Mouse (Mus musculus): ENCODE results near the gene E2f4. TPM values are rescaled to one million over a fixed set of nuclear protein-coding genes. Genes with fewer than 3 reads are reported as not detected.

E2f4 gene
- polyA plus RNA-seq (2015; fragmentation: Nextera tagmentation; extraction: Ambion mirVana), result 44.0 and 51.0 TPM in 2 replicates

GRCm38 (mm10) chr8:105297511-105298192 is at the start of gene E2f4:
TSS of gene E2f4 (plus strand) at chr8:105297663.
- WGBS, result under 1% methylated on average over 58 of the region's 58 CpGs
- no peaks in the 10 kb centered on the region for H3K9me3 ChIP-seq
- no peaks in the 10 kb centered on the region for H3K27me3 ChIP-seq
- peak within 1 kb of the TSS; percentile 85 for H3K9ac ChIP-seq
- H3K4me3 ChIP-seq, result peak within 1 kb of the TSS; percentile 99
- peak within 1 kb of the TSS; percentile 73 for H3K27ac ChIP-seq (replicated peaks)
- H3K4me1 ChIP-seq (replicated peaks), result peaks cover 30% of the 10 kb centered on the region
- peak within 1 kb of the TSS; percentile 95 for H3K4me2 ChIP-seq
- peak; percentile 88 for ATAC-seq (ENCODE audit: low FRiP score, low read depth)
- peaks cover 34% of the 10 kb centered on the region for H3K36me3 ChIP-seq

- H3K27me3 ChIP-seq, result peaks cover 19% of the 10 kb centered on the region
- no peak overlapping the region for H3K4me3 ChIP-seq
- H3K36me3 ChIP-seq, result peaks cover 33% of the 10 kb centered on the region
- WGBS, result 90% methylated on average over 6 of the region's 6 CpGs
- no peak overlapping the region for H3K27ac ChIP-seq (replicated peaks)
- no peak overlapping the region for H3K9ac ChIP-seq
- no peak for ATAC-seq (ENCODE audit: low FRiP score, low read depth)
- H3K4me2 ChIP-seq, result no peak overlapping the region
- no peaks in the 10 kb centered on the region for H3K9me3 ChIP-seq
- peaks cover 19% of the 10 kb centered on the region for H3K4me1 ChIP-seq (replicated peaks)
Observed at GRCm38 (mm10) chr8:105251954-105252353, 45.5 kb upstream of the E2f4 start.

GRCm38 (mm10) chr8:105252680-105253537 is 44.6 kb upstream of the E2f4 start:
- peaks cover 19% of the 10 kb centered on the region for H3K4me1 ChIP-seq (replicated peaks)
- 91% methylated on average over 10 of the region's 10 CpGs for WGBS
- H3K9ac ChIP-seq, result 0 out of 2 replicates have a peak overlapping the region, but pooled peaks have one; percentile 8
- no peak overlapping the region for H3K4me2 ChIP-seq
- H3K36me3 ChIP-seq, result peaks cover 27% of the 10 kb centered on the region
- peaks cover 27% of the 10 kb centered on the region for H3K27me3 ChIP-seq
- no peak overlapping the region for H3K27ac ChIP-seq (replicated peaks)
- H3K4me3 ChIP-seq, result no peak overlapping the region
- no peak for ATAC-seq (ENCODE audit: low FRiP score, low read depth)
- no peaks in the 10 kb centered on the region for H3K9me3 ChIP-seq

- Histone ChIP-seq H3K4me1 (replicated peaks) (peaks cover 21% of the 10 kb centered on the region), H3K27ac (replicated peaks) (peak overlapping the region; percentile 63; the same call in 1 of the 2 replicates), H3K9me3 (no peaks in the 10 kb centered on the region), H3K4me3 (peak overlapping the region; percentile 54), H3K27me3 (peaks cover 35% of the 10 kb centered on the region), H3K4me2 (peak overlapping the region; percentile 98), H3K36me3 (peaks cover 24% of the 10 kb centered on the region), H3K9ac (peak overlapping the region; percentile 8; the same call in 1 of the 2 replicates)
- WGBS, result 27% methylated on average over 20 of the region's 20 CpGs
- peak; percentile 13; the same call in 1 of the 2 replicates for ATAC-seq (ENCODE audit: low FRiP score, low read depth)
Observed at GRCm38 (mm10) chr8:105253766-105254151, 43.7 kb upstream of the E2f4 start.

- under 1% methylated on average over 68 of the region's 74 CpGs for WGBS
- peaks cover 41% of the 10 kb centered on the region for H3K27me3 ChIP-seq
- ATAC-seq (ENCODE audit: low FRiP score, low read depth), result peak; percentile 75
- H3K4me3 ChIP-seq, result peak overlapping the region; percentile 54
- peak overlapping the region; percentile 63 for H3K27ac ChIP-seq (replicated peaks)
- peaks cover 19% of the 10 kb centered on the region for H3K36me3 ChIP-seq
- peaks cover 27% of the 10 kb centered on the region for H3K4me1 ChIP-seq (replicated peaks)
- no peaks in the 10 kb centered on the region for H3K9me3 ChIP-seq
- peak overlapping the region; percentile 98 for H3K4me2 ChIP-seq
- peak overlapping the region; percentile 60 for H3K9ac ChIP-seq
Observed at GRCm38 (mm10) chr8:105254152-105254965, 43.1 kb upstream of the E2f4 start.

GRCm38 (mm10) chr8:105254966-105255350 is 42.5 kb upstream of the E2f4 start, which contains the start of gene B3gnt9:
TSS of gene B3gnt9 (minus strand) at chr8:105255153.
- peaks cover 13% of the 10 kb centered on the region for H3K36me3 ChIP-seq
- WGBS, result 6% methylated on average over 14 of the region's 14 CpGs
- peak within 1 kb of the TSS; percentile 54 for H3K4me3 ChIP-seq
- H3K4me2 ChIP-seq, result peak within 1 kb of the TSS; percentile 98
- peaks cover 33% of the 10 kb centered on the region for H3K4me1 ChIP-seq (replicated peaks)
- peak; percentile 31; the same call in 1 of the 2 replicates for ATAC-seq (ENCODE audit: low FRiP score, low read depth)
- no peaks in the 10 kb centered on the region for H3K9me3 ChIP-seq
- H3K27me3 ChIP-seq, result peaks cover 47% of the 10 kb centered on the region
- H3K9ac ChIP-seq, result peak within 1 kb of the TSS; percentile 60
- peak within 1 kb of the TSS; percentile 63 for H3K27ac ChIP-seq (replicated peaks)

GRCm38 (mm10) chr8:105257318-105258114 is 39.9 kb upstream of the E2f4 start:
- H3K9ac ChIP-seq, result no peak overlapping the region
- no peak for ATAC-seq (ENCODE audit: low FRiP score, low read depth)
- H3K4me3 ChIP-seq, result no peak overlapping the region
- no peaks in the 10 kb centered on the region for H3K36me3 ChIP-seq
- H3K4me2 ChIP-seq, result no peak overlapping the region
- H3K27me3 ChIP-seq, result peaks cover 69% of the 10 kb centered on the region
- H3K9me3 ChIP-seq, result no peaks in the 10 kb centered on the region
- H3K4me1 ChIP-seq (replicated peaks), result peaks cover 36% of the 10 kb centered on the region
- no peak overlapping the region for H3K27ac ChIP-seq (replicated peaks)
- 74% methylated on average over 7 of the region's 7 CpGs for WGBS

GRCm38 (mm10) chr8:105258911-105259720 is 38.3 kb upstream of the E2f4 start:
- peaks cover 82% of the 10 kb centered on the region for H3K27me3 ChIP-seq
- no peak overlapping the region for H3K27ac ChIP-seq (replicated peaks)
- peak; percentile 43; the same call in 1 of the 2 replicates for ATAC-seq (ENCODE audit: low FRiP score, low read depth)
- peaks cover 31% of the 10 kb centered on the region for H3K4me1 ChIP-seq (replicated peaks)
- WGBS, result under 1% methylated on average over 55 of the region's 55 CpGs
- peak overlapping the region; percentile 27; the same call in 1 of the 2 replicates for H3K9ac ChIP-seq
- H3K9me3 ChIP-seq, result no peaks in the 10 kb centered on the region
- H3K4me3 ChIP-seq, result peak overlapping the region; percentile 38
- peak overlapping the region; percentile 84 for H3K4me2 ChIP-seq
- no peaks in the 10 kb centered on the region for H3K36me3 ChIP-seq

- Histone ChIP-seq H3K4me2 (peak overlapping the region; percentile 84), H3K27ac (replicated peaks) (no peak overlapping the region), H3K27me3 (peaks cover 86% of the 10 kb centered on the region), H3K36me3 (no peaks in the 10 kb centered on the region), H3K9ac (peak overlapping the region; percentile 27; the same call in 1 of the 2 replicates), H3K9me3 (no peaks in the 10 kb centered on the region), H3K4me1 (replicated peaks) (peaks cover 32% of the 10 kb centered on the region), H3K4me3 (peak overlapping the region; percentile 38)
- peak; percentile 59 for ATAC-seq (ENCODE audit: low FRiP score, low read depth)
- 4% methylated on average over 30 of the region's 30 CpGs for whole genome bisulfite sequencing
Observed at GRCm38 (mm10) chr8:105259721-105260320, 37.6 kb upstream of the E2f4 start.

Measured in hindbrain, embryonic 15.5 days (tissue).